Mouse (Mus musculus): ENCODE data around the gene Slc24a4. TPM values are rescaled to one million over a fixed set of nuclear protein-coding genes. Genes with fewer than 3 reads are reported as not detected.

The Slc24a4 gene
- polyA plus RNA-seq, 1 experiment from 2014 or later, result 1.2 TPM

DNA sequence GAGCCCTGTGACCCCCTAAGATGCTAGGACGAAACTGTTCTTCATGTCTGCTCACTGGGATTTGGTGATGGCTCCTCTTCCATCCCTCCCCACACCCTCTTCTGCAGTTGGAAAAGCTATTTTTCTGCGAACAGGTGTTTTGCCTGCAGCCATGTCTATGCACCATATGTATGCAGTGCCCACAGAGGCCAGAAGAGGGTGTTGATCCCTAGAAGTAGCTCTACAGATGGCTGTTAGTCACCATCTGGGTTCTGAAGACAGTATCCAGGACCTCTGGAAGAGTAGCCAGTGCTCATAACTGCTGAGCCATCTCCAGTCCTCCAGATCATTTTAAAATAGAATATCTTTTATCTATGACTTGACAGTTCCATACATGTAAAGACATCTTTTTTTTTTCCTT is 20.2 kb downstream of the Slc24a4 start:
- DNase-seq (no peak), ATAC-seq (ENCODE audit: low FRiP score, low TSS enrichment) (no peak)

DNA sequence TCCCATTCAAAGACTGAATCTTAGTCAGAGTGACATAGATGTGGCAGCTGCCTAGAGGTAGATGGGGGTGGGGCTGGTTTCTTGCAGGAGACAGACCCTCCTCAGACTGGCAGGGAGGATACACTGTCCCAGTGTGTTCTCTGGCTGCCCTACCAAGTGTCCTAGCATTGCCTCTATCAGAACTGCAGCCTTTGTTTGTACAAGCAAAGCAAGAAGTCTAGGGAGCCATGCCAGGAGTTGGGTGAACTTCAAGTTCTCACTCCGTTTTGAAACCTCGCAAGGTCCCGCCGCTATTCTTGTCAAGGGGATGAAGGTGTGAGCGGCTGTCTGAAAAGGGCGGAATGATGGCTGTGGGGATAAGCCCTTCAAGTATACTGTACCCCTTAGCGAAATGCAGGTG is 22.7 kb downstream of the Slc24a4 start:
- 90% methylated on average over 7 of the region's 7 CpGs for WGBS
- Histone ChIP-seq H3K27ac (replicated peaks; ENCODE audit: low read depth, low read length) (no peak overlapping the region), H3K9ac (replicated peaks; ENCODE audit: low read length) (no peak overlapping the region), H3K4me3 (replicated peaks; ENCODE audit: low read depth, low read length) (no peak overlapping the region), H3K9me3 (ENCODE audit: control insufficient read depth, low read length) (no peaks in the 10 kb centered on the region), H3K4me2 (ENCODE audit: low read length) (no peak overlapping the region), H3K4me1 (ENCODE audit: control insufficient read depth, insufficient read depth, low read length) (no peaks in the 10 kb centered on the region), H3K36me3 (ENCODE audit: control insufficient read depth, insufficient read depth, low read length) (no peaks in the 10 kb centered on the region), H3K27me3 (ENCODE audit: control insufficient read depth, insufficient read depth, low read length) (no peaks in the 10 kb centered on the region)
- ATAC-seq (ENCODE audit: low FRiP score, low TSS enrichment) (no peak), DNase-seq (no peak)

More for the DNA sequence above, 20.2 kb downstream of the Slc24a4 start:
- Histone ChIP-seq H3K27ac (replicated peaks; ENCODE audit: low read depth, low read length) (no peak overlapping the region), H3K4me3 (replicated peaks; ENCODE audit: low read depth, low read length) (no peak overlapping the region), H3K27me3 (ENCODE audit: control insufficient read depth, insufficient read depth, low read length) (no peaks in the 10 kb centered on the region), H3K9ac (replicated peaks; ENCODE audit: low read length) (no peak overlapping the region), H3K9me3 (ENCODE audit: control insufficient read depth, low read length) (no peaks in the 10 kb centered on the region), H3K4me1 (ENCODE audit: control insufficient read depth, insufficient read depth, low read length) (no peaks in the 10 kb centered on the region), H3K4me2 (ENCODE audit: low read length) (no peak overlapping the region), H3K36me3 (ENCODE audit: control insufficient read depth, insufficient read depth, low read length) (no peaks in the 10 kb centered on the region)
- 92% methylated on average over 2 of the region's 2 CpGs for WGBS

DNA sequence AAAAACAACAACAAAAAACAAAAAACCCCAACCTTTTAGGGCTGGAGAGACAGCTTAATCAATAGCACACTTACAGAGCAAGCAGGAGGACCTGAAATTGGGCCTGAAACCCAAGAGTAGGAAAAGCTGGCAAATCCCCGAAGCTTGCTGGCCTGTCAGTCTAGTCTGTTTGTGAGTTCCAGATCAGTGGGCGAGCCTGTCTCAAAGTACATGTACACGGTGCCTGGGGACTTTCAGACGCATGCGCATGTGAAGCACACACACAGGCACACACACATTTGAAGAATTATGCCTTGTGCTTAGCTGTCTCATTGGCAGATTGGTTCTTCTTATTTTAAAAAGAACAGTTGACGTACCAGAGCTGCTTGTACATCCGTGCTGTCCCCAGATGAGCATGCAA is 25.3 kb downstream of the Slc24a4 start:
- 91% methylated on average over 7 of the region's 7 CpGs for WGBS

DNA sequence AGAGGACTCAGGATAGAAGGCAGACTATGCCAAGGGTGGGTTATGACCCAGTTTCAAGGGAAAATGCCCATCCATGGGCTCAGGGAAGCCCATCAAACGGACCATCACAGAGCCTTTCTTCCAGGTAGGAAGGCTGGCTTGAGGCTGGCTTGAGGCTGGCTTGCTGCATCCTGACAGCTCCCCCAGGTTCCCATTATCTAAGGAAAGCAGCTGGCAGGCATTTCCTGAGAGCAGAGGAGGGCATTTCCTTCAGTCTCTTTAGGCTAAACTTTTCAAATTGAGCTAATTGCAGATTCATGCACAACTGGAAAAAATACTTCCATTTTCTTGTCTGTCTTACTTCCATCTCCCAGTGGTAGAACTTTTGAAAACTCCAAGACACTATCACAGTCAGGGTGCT is 26.3 kb downstream of the Slc24a4 start:
- WGBS, result 66% methylated on average over 1 of the region's 1 CpGs
- Histone ChIP-seq H3K4me2 (ENCODE audit: low read length) (no peak overlapping the region), H3K36me3 (ENCODE audit: control insufficient read depth, insufficient read depth, low read length) (no peaks in the 10 kb centered on the region), H3K9ac (replicated peaks; ENCODE audit: low read length) (no peak overlapping the region), H3K4me3 (replicated peaks; ENCODE audit: low read depth, low read length) (no peak overlapping the region), H3K27ac (replicated peaks; ENCODE audit: low read depth, low read length) (no peak overlapping the region), H3K4me1 (ENCODE audit: control insufficient read depth, insufficient read depth, low read length) (no peaks in the 10 kb centered on the region), H3K27me3 (ENCODE audit: control insufficient read depth, insufficient read depth, low read length) (no peaks in the 10 kb centered on the region), H3K9me3 (ENCODE audit: control insufficient read depth, low read length) (no peaks in the 10 kb centered on the region)
- ATAC-seq (ENCODE audit: low FRiP score, low TSS enrichment) (no peak), DNase-seq (no peak)

More for the DNA sequence above, 25.3 kb downstream of the Slc24a4 start:
- H3K4me2 ChIP-seq (ENCODE audit: low read length), result no peak overlapping the region
- no peaks in the 10 kb centered on the region for H3K4me1 ChIP-seq (ENCODE audit: control insufficient read depth, insufficient read depth, low read length)
- no peaks in the 10 kb centered on the region for H3K36me3 ChIP-seq (ENCODE audit: control insufficient read depth, insufficient read depth, low read length)
- DNase-seq, result no peak
- no peaks in the 10 kb centered on the region for H3K27me3 ChIP-seq (ENCODE audit: control insufficient read depth, insufficient read depth, low read length)
- no peak overlapping the region for H3K9ac ChIP-seq (replicated peaks; ENCODE audit: low read length)
- H3K9me3 ChIP-seq (ENCODE audit: control insufficient read depth, low read length), result no peaks in the 10 kb centered on the region
- no peak for ATAC-seq (ENCODE audit: low FRiP score, low TSS enrichment)
- no peak overlapping the region for H3K4me3 ChIP-seq (replicated peaks; ENCODE audit: low read depth, low read length)
- H3K27ac ChIP-seq (replicated peaks; ENCODE audit: low read depth, low read length), result no peak overlapping the region

DNA sequence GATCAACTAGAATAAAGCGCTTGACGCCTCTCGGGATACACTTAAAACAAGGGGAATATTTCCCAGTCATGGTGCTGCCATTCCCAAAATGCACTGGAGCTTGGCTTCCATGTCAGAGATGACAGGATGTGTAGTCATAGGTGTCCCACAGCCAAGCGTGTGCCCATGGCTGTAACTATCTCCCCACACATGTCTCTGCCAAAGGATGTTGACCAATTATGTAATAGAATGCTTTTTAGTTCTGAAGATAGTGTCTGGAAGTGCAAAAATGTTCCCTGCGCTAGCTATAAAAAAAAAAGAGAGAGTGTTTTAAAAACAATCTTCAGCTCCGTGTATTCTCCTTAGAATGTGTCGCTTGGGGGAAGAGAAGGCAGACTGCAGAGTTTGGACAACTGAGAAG is 36.1 kb downstream of the Slc24a4 start:
- Histone ChIP-seq H3K9me3 (ENCODE audit: control insufficient read depth, low read length) (no peaks in the 10 kb centered on the region), H3K4me1 (ENCODE audit: control insufficient read depth, insufficient read depth, low read length) (0 out of 2 replicates have a peak, but pooled peaks cover 3% of the 10 kb centered on the region), H3K36me3 (ENCODE audit: control insufficient read depth, insufficient read depth, low read length) (no peaks in the 10 kb centered on the region), H3K9ac (replicated peaks; ENCODE audit: low read length) (no peak overlapping the region), H3K27ac (replicated peaks; ENCODE audit: low read depth, low read length) (no peak overlapping the region), H3K27me3 (ENCODE audit: control insufficient read depth, insufficient read depth, low read length) (no peaks in the 10 kb centered on the region), H3K4me3 (replicated peaks; ENCODE audit: low read depth, low read length) (no peak overlapping the region), H3K4me2 (ENCODE audit: low read length) (no peak overlapping the region)
- 93% methylated on average over 7 of the region's 7 CpGs for WGBS
- no peak for ATAC-seq (ENCODE audit: low FRiP score, low TSS enrichment)
- no peak for DNase-seq

DNA sequence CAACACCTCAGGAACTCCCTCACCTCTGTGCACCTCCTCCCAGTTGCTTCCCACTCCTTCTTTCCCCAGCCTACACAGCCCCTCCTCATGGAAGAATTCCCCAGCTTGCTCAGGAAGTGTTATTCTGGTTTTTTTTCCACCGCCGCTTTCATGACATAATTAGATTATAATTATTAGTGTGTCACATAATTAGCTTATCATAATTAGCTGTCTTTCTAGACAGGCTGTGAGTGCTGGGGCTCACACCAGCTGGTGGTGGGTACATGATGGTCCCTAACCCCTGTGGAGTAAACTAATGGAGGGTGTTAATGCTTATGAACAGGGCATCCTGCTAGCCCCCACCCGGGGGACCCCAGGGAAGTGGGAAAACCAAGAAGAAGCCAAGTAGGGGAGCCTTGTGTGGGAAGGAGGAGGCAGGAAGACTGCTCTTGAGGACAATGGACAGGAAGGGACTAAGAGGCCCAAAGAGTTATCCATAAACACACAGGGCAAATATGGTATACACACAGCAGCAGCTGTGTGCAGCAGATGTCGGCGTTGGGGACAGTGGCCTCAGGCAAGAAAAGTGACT is 38.2 kb downstream of the Slc24a4 start:
- H3K4me3 ChIP-seq (replicated peaks; ENCODE audit: low read depth, low read length), result no peak overlapping the region
- no peak overlapping the region for H3K9ac ChIP-seq (replicated peaks; ENCODE audit: low read length)
- ATAC-seq (ENCODE audit: low FRiP score, low TSS enrichment) (peak; percentile 73), DNase-seq (peak; percentile 46)
- no peak overlapping the region for H3K27ac ChIP-seq (replicated peaks; ENCODE audit: low read depth, low read length)
- H3K36me3 ChIP-seq (ENCODE audit: control insufficient read depth, insufficient read depth, low read length), result no peaks in the 10 kb centered on the region
- WGBS, result 56% methylated on average over 5 of the region's 5 CpGs
- H3K4me2 ChIP-seq (ENCODE audit: low read length), result no peak overlapping the region
- H3K9me3 ChIP-seq (ENCODE audit: control insufficient read depth, low read length), result no peaks in the 10 kb centered on the region
- H3K4me1 ChIP-seq (ENCODE audit: control insufficient read depth, insufficient read depth, low read length), result 0 out of 2 replicates have a peak, but pooled peaks cover 3% of the 10 kb centered on the region
- H3K27me3 ChIP-seq (ENCODE audit: control insufficient read depth, insufficient read depth, low read length), result no peaks in the 10 kb centered on the region

DNA sequence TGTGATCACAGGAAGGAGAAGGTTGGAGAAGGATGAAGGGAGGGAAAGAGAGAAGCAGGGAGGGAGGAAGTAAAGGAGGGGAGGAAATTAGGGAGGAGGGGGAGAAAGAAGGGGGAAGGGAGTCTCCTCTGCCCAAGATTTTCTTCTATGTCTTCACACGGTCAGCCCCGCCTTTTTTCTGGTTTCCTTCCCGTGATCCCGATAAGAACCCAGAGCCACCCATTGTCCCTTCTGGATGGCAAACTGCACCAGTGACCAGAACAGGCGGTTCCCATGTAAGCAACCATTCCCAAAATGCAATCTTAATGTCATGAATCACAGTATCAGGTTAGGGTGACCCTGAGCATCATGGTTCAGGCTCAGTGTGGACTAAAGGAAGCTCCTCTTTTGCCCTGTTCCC is 38.8 kb downstream of the Slc24a4 start:
- no peak overlapping the region for H3K27ac ChIP-seq (replicated peaks; ENCODE audit: low read depth, low read length)
- H3K4me3 ChIP-seq (replicated peaks; ENCODE audit: low read depth, low read length), result no peak overlapping the region
- DNase-seq (no peak), ATAC-seq (ENCODE audit: low FRiP score, low TSS enrichment) (no peak)
- 0 out of 2 replicates have a peak, but pooled peaks cover 3% of the 10 kb centered on the region for H3K4me1 ChIP-seq (ENCODE audit: control insufficient read depth, insufficient read depth, low read length)
- no peak overlapping the region for H3K9ac ChIP-seq (replicated peaks; ENCODE audit: low read length)
- H3K27me3 ChIP-seq (ENCODE audit: control insufficient read depth, insufficient read depth, low read length), result no peaks in the 10 kb centered on the region
- H3K9me3 ChIP-seq (ENCODE audit: control insufficient read depth, low read length), result no peaks in the 10 kb centered on the region
- 78% methylated on average over 5 of the region's 5 CpGs for WGBS
- no peak overlapping the region for H3K4me2 ChIP-seq (ENCODE audit: low read length)
- no peaks in the 10 kb centered on the region for H3K36me3 ChIP-seq (ENCODE audit: control insufficient read depth, insufficient read depth, low read length)

DNA sequence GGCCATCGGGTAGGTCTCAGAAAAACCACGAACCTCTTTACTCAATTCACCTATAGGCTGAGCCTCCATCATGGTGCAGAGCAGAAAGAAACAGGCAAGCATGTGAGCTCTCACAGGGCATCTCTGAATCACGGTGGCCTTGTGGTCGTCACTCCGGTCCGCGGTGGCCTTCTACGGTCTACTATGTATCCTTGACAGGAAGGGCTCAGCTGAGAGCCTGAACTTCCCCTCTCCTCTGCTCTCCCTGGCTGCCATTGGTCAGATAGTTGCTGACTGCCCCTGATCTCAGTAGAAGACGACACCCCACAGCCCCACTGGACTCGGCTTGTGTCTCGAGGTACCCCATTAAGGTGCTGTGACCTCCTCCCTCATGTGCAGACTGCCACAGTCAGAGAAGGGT is 44.2 kb downstream of the Slc24a4 start:
- ATAC-seq (ENCODE audit: low FRiP score, low TSS enrichment) (no peak), DNase-seq (no peak)
- no peak overlapping the region for H3K9ac ChIP-seq (replicated peaks; ENCODE audit: low read length)
- no peak overlapping the region for H3K4me2 ChIP-seq (ENCODE audit: low read length)
- H3K4me3 ChIP-seq (replicated peaks; ENCODE audit: low read depth, low read length), result no peak overlapping the region
- H3K27ac ChIP-seq (replicated peaks; ENCODE audit: low read depth, low read length), result no peak overlapping the region
- no peaks in the 10 kb centered on the region for H3K27me3 ChIP-seq (ENCODE audit: control insufficient read depth, insufficient read depth, low read length)
- H3K4me1 ChIP-seq (ENCODE audit: control insufficient read depth, insufficient read depth, low read length), result no peaks in the 10 kb centered on the region
- no peaks in the 10 kb centered on the region for H3K36me3 ChIP-seq (ENCODE audit: control insufficient read depth, insufficient read depth, low read length)
- H3K9me3 ChIP-seq (ENCODE audit: control insufficient read depth, low read length), result no peaks in the 10 kb centered on the region
- 91% methylated on average over 11 of the region's 11 CpGs for WGBS

DNA sequence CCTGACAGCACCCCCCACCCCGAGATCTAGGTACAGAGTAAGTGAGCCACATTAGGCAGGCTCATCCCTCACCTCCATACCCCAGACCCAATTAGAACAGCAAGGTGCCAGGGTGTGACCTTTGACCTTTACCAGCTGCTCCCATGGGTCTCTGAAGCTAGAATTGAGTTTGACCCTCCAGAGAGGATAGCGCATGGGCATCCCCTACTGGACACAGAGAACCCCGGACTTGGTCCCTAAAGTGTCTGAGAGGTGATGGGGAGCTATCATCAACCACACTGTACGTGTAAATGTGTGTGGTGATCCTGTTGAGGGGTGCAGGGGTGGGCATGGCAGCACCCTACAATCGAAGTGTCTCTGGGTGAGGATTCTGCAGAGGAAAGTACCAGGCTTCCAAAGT is 44.8 kb downstream of the Slc24a4 start:
- DNase-seq, result no peak
- H3K27ac ChIP-seq (replicated peaks; ENCODE audit: low read depth, low read length), result no peak overlapping the region
- no peak for ATAC-seq (ENCODE audit: low FRiP score, low TSS enrichment)
- no peaks in the 10 kb centered on the region for H3K4me1 ChIP-seq (ENCODE audit: control insufficient read depth, insufficient read depth, low read length)
- no peaks in the 10 kb centered on the region for H3K9me3 ChIP-seq (ENCODE audit: control insufficient read depth, low read length)
- no peak overlapping the region for H3K4me3 ChIP-seq (replicated peaks; ENCODE audit: low read depth, low read length)
- WGBS, result 91% methylated on average over 5 of the region's 5 CpGs
- no peaks in the 10 kb centered on the region for H3K27me3 ChIP-seq (ENCODE audit: control insufficient read depth, insufficient read depth, low read length)
- no peak overlapping the region for H3K9ac ChIP-seq (replicated peaks; ENCODE audit: low read length)
- H3K4me2 ChIP-seq (ENCODE audit: low read length), result no peak overlapping the region
- H3K36me3 ChIP-seq (ENCODE audit: control insufficient read depth, insufficient read depth, low read length), result no peaks in the 10 kb centered on the region
